Mouse (Mus musculus) heart, embryonic 13.5 days (tissue): ENCODE data around the gene Apoa1. TPM values are rescaled to one million over a fixed set of nuclear protein-coding genes. Genes with fewer than 3 reads are reported as not detected.

Experiments
- ATAC-seq: fragments of 200-750 bp; cut with Nextera tagmentation; 2 replicates; pipeline ENCODE4 v1.8.0; 2017; ENCODE audit warnings: moderate TSS enrichment; ENCODE audit not compliant: insufficient number of reproducible peaks, low FRiP score, low TSS enrichment; ENCODE audit errors: extremely low read depth
- H3K27ac ChIP-seq: fragments of 300-500 bp; sonication (generic); replicated peaks from 2 replicates; pipeline ENCODE4 v1.5.1; 2015; ENCODE audit warnings: moderate library complexity, mild to moderate bottlenecking, inconsistent platforms
- H3K27me3 ChIP-seq: fragments of 300-500 bp; sonication (generic); replicated peaks from 2 replicates; pipeline ENCODE4 v1.6.1; 2015; ENCODE audit warnings: mild to moderate bottlenecking, inconsistent platforms
- H3K36me3 ChIP-seq: fragments of 300-500 bp; sonication (generic); 2 replicates; pipeline ENCODE4 v1.6.1; 2015; ENCODE audit warnings: mild to moderate bottlenecking, inconsistent platforms
- H3K4me1 ChIP-seq: fragments of 300-500 bp; sonication (generic); 2 replicates; pipeline ENCODE4 v1.6.1; 2015; ENCODE audit warnings: inconsistent platforms
- H3K4me2 ChIP-seq: fragments of 300-500 bp; sonication (generic); 2 replicates; pipeline ENCODE4 v1.6.1; 2015; ENCODE audit warnings: inconsistent platforms, mild to moderate bottlenecking, moderate library complexity
- H3K4me3 ChIP-seq: fragments of 300-500 bp; sonication (generic); 2 replicates; pipeline ENCODE4 v1.5.1; 2015; ENCODE audit warnings: moderate library complexity, mild to moderate bottlenecking, inconsistent platforms
- H3K9ac ChIP-seq: fragments of 300-500 bp; sonication (generic); 2 replicates; pipeline ENCODE4 v1.6.1; 2015; ENCODE audit warnings: inconsistent platforms, mild to moderate bottlenecking, moderate library complexity
- H3K9me3 ChIP-seq: fragments of 300-500 bp; sonication (generic); 2 replicates; pipeline ENCODE4 v1.6.1; 2016; ENCODE audit warnings: inconsistent platforms
- WGBS: fragments of 180-500 bp; shearing (Covaris S2); methylation state at CpG from one replicate; pipeline ENCODE4 v1.1.7; 2015; ENCODE audit warnings: mixed read lengths; 5-methylcytosine and 5-hydroxymethylcytosine counted together
- polyA plus RNA-seq: library from polyadenylated mRNA; unstranded; fragments of >200 nt; fragmentation: Nextera tagmentation; extraction: Ambion mirVana; gene quantifications from 2 replicates; pipeline ENCODE4 v1.2.1, GENCODE M21; 2015

Gene Apoa1
- polyA plus RNA-seq, 1 experiment from 2014 or later, result 11.2 TPM

- Histone ChIP-seq H3K9ac (0 out of 2 replicates have a peak overlapping the region, but pooled peaks have one; percentile 7), H3K4me1 (peaks cover 63% of the 10 kb centered on the region)
Observed at GRCm38 (mm10) chr9:46194809-46195208, 33.6 kb upstream of the Apoa1 start.

GRCm38 (mm10) chr9:46196699-46197169 is 31.6 kb upstream of the Apoa1 start:
- H3K27ac ChIP-seq, result peak overlapping the region; percentile 87
- H3K36me3 ChIP-seq, result peaks cover 58% of the 10 kb centered on the region
- H3K4me1 ChIP-seq, result peaks cover 58% of the 10 kb centered on the region
- H3K4me2 ChIP-seq, result peak overlapping the region; percentile 58
- H3K4me3 ChIP-seq, result peak overlapping the region; percentile 27
- peak; percentile 32; the same call in 1 of the 2 replicates for ATAC-seq
- H3K9me3 ChIP-seq, result no peaks in the 10 kb centered on the region
- no peaks in the 10 kb centered on the region for H3K27me3 ChIP-seq
- 16% methylated on average over 12 of the region's 12 CpGs for WGBS
- H3K9ac ChIP-seq, result peak overlapping the region; percentile 61

More at GRCm38 (mm10) chr9:46194809-46195208, 33.6 kb upstream of the Apoa1 start:
- WGBS, result 69% methylated on average over 9 of the region's 9 CpGs
- no peak overlapping the region for H3K4me3 ChIP-seq
- peaks cover 41% of the 10 kb centered on the region for H3K36me3 ChIP-seq
- no peak overlapping the region for H3K27ac ChIP-seq
- H3K27me3 ChIP-seq, result no peaks in the 10 kb centered on the region
- no peak overlapping the region for H3K4me2 ChIP-seq
- H3K9me3 ChIP-seq, result no peaks in the 10 kb centered on the region
- ATAC-seq, result no peak

DNA sequence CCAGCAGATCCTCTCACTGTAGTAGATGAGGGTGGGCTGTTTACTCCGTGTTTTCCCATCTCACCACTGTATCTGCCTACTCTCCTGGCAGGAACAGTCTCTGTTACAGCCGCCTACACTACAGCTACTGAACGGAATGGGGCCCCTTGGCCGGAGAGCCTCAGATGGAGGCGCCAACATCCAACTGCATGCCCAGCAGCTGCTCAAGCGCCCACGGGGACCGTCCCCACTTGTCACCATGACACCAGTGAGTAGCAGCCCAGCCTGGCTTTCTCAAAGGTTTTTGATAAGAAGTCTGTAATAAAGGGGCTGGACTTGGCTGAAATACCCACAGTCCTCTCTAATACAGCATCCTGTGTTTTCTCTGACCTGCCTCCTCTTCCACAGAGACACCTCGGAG is 29.9 kb upstream of the Apoa1 start:
- peak overlapping the region; percentile 33; the same call in 1 of the 2 replicates for H3K9ac ChIP-seq
- no peak for ATAC-seq
- H3K27ac ChIP-seq, result peak overlapping the region; percentile 87
- H3K4me3 ChIP-seq, result no peak overlapping the region
- H3K27me3 ChIP-seq, result no peaks in the 10 kb centered on the region
- no peaks in the 10 kb centered on the region for H3K9me3 ChIP-seq
- H3K4me1 ChIP-seq, result peaks cover 69% of the 10 kb centered on the region
- 38% methylated on average over 9 of the region's 9 CpGs for whole genome bisulfite sequencing
- peak overlapping the region; percentile 12; the same call in 1 of the 2 replicates for H3K4me2 ChIP-seq
- H3K36me3 ChIP-seq, result peaks cover 69% of the 10 kb centered on the region

- no peaks in the 10 kb centered on the region for H3K9me3 ChIP-seq
- H3K4me3 ChIP-seq, result no peak overlapping the region
- H3K9ac ChIP-seq, result peak overlapping the region; percentile 33; the same call in 1 of the 2 replicates
- no peak overlapping the region for H3K4me2 ChIP-seq
- H3K4me1 ChIP-seq, result peaks cover 69% of the 10 kb centered on the region
- no peaks in the 10 kb centered on the region for H3K27me3 ChIP-seq
- H3K36me3 ChIP-seq, result peaks cover 71% of the 10 kb centered on the region
- 52% methylated on average over 7 of the region's 7 CpGs for WGBS
- peak overlapping the region; percentile 87 for H3K27ac ChIP-seq
- no peak for ATAC-seq
Observed at GRCm38 (mm10) chr9:46198936-46199335, 29.4 kb upstream of the Apoa1 start.

DNA sequence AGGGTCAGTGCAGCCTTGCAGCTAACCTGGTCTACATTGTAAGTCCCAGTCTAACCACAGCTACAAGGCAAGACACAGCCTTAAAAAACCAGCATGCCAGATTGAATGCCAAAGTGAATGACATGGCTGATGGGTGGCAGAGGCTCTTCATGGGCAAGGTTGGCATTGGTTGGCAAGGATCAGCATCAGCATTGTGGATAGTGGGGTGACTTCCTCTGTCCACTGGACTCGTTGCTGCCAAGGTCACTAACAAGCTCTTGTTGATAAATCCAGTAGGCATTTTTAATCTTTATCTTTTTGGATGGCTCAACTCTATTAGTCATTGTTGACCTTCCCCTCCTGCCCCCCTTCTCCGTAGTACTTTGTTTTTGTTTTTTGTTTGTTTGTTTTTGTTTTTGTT is 28.8 kb upstream of the Apoa1 start:
- WGBS, result 71% methylated on average over 2 of the region's 2 CpGs
- Histone ChIP-seq H3K36me3 (peaks cover 72% of the 10 kb centered on the region), H3K4me1 (peaks cover 69% of the 10 kb centered on the region)

GRCm38 (mm10) chr9:46206834-46207500 is 21.4 kb upstream of the Apoa1 start:
- Histone ChIP-seq H3K4me3 (no peak overlapping the region), H3K36me3 (peaks cover 90% of the 10 kb centered on the region), H3K27me3 (no peaks in the 10 kb centered on the region), H3K9ac (no peak overlapping the region), H3K4me1 (peaks cover 18% of the 10 kb centered on the region), H3K9me3 (no peaks in the 10 kb centered on the region), H3K4me2 (no peak overlapping the region), H3K27ac (no peak overlapping the region)
- 44% methylated on average over 10 of the region's 10 CpGs for WGBS
- ATAC-seq, result no peak

More for the DNA sequence above, 28.8 kb upstream of the Apoa1 start:
- Histone ChIP-seq H3K27ac (no peak overlapping the region; the same call in 1 of the 2 replicates), H3K4me3 (no peak overlapping the region), H3K9ac (no peak overlapping the region), H3K27me3 (no peaks in the 10 kb centered on the region), H3K4me2 (no peak overlapping the region), H3K9me3 (no peaks in the 10 kb centered on the region)
- no peak for ATAC-seq

- H3K36me3 ChIP-seq, result peaks cover 90% of the 10 kb centered on the region
- WGBS, result 76% methylated on average over 6 of the region's 6 CpGs
Observed at GRCm38 (mm10) chr9:46207501-46207869, 20.9 kb upstream of the Apoa1 start.

GRCm38 (mm10) chr9:46208401-46208974 is 19.9 kb upstream of the Apoa1 start:
- 87% methylated on average over 13 of the region's 13 CpGs for WGBS
- no peak overlapping the region for H3K27ac ChIP-seq
- H3K36me3 ChIP-seq, result peaks cover 95% of the 10 kb centered on the region
- H3K4me3 ChIP-seq, result no peak overlapping the region
- H3K4me2 ChIP-seq, result no peak overlapping the region
- no peak overlapping the region for H3K9ac ChIP-seq
- H3K9me3 ChIP-seq, result no peaks in the 10 kb centered on the region
- no peak for ATAC-seq
- H3K4me1 ChIP-seq, result peaks cover 9% of the 10 kb centered on the region; the same call in 1 of the 2 replicates
- H3K27me3 ChIP-seq, result no peaks in the 10 kb centered on the region

More at GRCm38 (mm10) chr9:46207501-46207869, 20.9 kb upstream of the Apoa1 start:
- peaks cover 14% of the 10 kb centered on the region for H3K4me1 ChIP-seq
- no peak overlapping the region for H3K27ac ChIP-seq
- no peak for ATAC-seq
- no peaks in the 10 kb centered on the region for H3K27me3 ChIP-seq
- no peak overlapping the region for H3K9ac ChIP-seq
- no peak overlapping the region for H3K4me3 ChIP-seq
- no peaks in the 10 kb centered on the region for H3K9me3 ChIP-seq
- no peak overlapping the region for H3K4me2 ChIP-seq

DNA sequence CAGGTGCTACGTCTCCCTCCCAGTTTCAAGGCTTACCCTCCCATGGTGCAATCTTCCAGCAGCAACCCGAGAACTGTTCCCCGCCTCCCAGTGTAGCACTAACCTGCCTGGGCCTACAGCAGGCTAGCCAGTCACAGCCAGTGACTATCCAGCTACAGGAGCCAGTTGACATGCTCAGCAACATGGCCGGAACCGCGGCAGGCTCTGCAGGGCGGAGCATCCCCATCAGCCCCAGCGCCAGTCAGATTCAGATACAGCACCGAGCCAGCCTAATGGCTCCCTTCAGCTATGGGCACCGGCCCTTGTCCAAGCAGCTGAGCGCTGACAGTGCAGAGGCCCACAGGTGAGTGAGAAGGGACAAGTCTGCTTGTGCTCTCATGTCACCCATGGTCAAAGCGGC is 17.9 kb upstream of the Apoa1 start:
- Histone ChIP-seq H3K4me1 (peaks cover 22% of the 10 kb centered on the region), H3K27me3 (no peaks in the 10 kb centered on the region), H3K9ac (no peak overlapping the region), H3K9me3 (no peaks in the 10 kb centered on the region), H3K36me3 (peaks cover 87% of the 10 kb centered on the region), H3K27ac (no peak overlapping the region), H3K4me3 (no peak overlapping the region), H3K4me2 (no peak overlapping the region)
- 87% methylated on average over 12 of the region's 12 CpGs for WGBS
- no peak for ATAC-seq

DNA sequence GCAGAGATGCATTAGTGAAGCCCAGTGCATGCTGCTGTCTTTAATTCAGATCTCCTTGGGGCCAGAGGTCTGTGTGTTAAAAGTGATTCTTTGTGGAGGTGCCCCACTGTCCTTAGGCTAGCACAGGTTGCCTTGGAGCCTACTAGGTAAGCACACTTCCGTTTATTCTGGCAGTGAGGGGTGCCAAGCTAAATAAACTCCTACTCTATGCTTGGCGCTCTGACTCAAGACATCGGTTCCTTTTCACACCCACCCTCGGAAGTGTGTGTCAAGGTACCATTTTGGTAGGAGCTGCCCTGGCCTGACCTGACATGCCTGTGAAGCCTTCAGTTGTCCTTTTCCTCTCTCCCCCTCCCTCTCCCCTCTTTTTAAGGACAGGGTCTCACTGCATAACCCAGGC is 14.1 kb upstream of the Apoa1 start:
- Histone ChIP-seq H3K27ac (no peak overlapping the region), H3K4me1 (peaks cover 25% of the 10 kb centered on the region), H3K27me3 (no peaks in the 10 kb centered on the region), H3K9me3 (no peaks in the 10 kb centered on the region), H3K36me3 (peaks cover 63% of the 10 kb centered on the region), H3K4me3 (no peak overlapping the region), H3K4me2 (no peak overlapping the region), H3K9ac (no peak overlapping the region)
- 68% methylated on average over 4 of the region's 4 CpGs for WGBS
- ATAC-seq, result no peak

DNA sequence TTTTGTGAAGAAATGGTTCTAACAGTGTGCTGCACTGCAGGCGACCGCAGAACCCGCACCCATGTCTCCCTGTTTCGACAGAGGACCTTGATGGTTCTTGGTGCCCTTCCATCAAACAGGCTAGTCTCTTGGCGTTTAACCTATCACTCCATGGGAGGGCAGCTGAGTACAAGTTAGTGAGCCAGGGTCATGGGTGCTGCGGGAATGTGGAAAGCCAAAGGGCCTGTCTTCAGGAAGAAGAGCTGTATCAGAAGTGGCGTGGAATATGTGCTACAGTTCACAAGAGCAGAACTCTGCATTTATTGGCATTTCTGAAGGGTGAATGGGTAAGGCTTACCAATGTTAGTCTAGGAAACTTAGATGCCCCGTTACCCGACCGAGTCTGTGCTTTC is 13.4 kb upstream of the Apoa1 start:
- H3K27ac ChIP-seq, result no peak overlapping the region
- no peak for ATAC-seq
- no peak overlapping the region for H3K4me2 ChIP-seq
- no peaks in the 10 kb centered on the region for H3K27me3 ChIP-seq
- H3K9ac ChIP-seq, result no peak overlapping the region
- H3K36me3 ChIP-seq, result peaks cover 63% of the 10 kb centered on the region
- no peaks in the 10 kb centered on the region for H3K9me3 ChIP-seq
- WGBS, result 77% methylated on average over 10 of the region's 10 CpGs
- H3K4me1 ChIP-seq, result peaks cover 25% of the 10 kb centered on the region
- H3K4me3 ChIP-seq, result no peak overlapping the region
